Mouse (Mus musculus) small intestine, adult 2 months (tissue): ENCODE measurements around the gene Arhgap22.

Experiments
- CTCF ChIP-seq: fragments of 200-500 bp; IDR thresholded peaks from 2 replicates; pipeline ENCODE4 v1.5.1; 2012; ENCODE audit warnings: low read depth, mild to moderate bottlenecking, control low read depth, inconsistent platforms, low read length, moderate library complexity, mixed read lengths; ENCODE audit not compliant: insufficient replicate concordance, insufficient read length; ENCODE audit errors: extremely low read depth
- POLR2A ChIP-seq: fragments of 200-500 bp; IDR thresholded peaks from 2 replicates; pipeline ENCODE4 v1.6.1; 2012; ENCODE audit warnings: low read depth, mild to moderate bottlenecking, control low read depth, inconsistent platforms, low read length, moderate library complexity

DNA sequence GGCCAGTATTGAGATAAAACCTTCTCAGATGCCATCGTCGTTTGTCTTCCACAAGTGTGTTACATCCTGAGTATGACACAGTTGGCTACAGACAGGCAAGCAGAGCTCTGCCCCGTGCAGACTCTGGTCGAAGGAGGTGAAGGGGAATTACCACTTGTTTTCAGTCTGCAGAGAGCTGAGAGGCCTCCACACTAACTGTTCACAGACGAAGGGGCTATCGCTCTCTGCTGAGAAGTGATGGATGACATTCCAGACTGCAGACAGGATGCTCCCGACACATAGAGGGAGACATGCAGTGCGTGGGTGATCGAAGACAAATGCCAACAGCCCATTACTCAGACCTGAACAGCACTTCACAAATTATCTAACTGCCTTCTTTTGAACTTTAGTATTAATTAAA, 76.2 kb downstream of the Arhgap22 start:
- TF ChIP-seq CTCF (no peak), POLR2A (no peak)
